Mouse (Mus musculus): ENCODE measurements around the gene Amhr2.

GRCm38 (mm10) chr15:102442490-102442889 is 2.7 kb upstream of the Amhr2 start:
- TF ChIP-seq GATA1 (IDR thresholded peaks at IDR 0.05; ENCODE audit: borderline replicate concordance, low read length) (no peak), FLI1 (IDR thresholded peaks at IDR 0.05; ENCODE audit: low read length) (no peak)

Measured in megakaryocyte, embryonic 14.5 days (primary cell).